Mouse (Mus musculus) skeletal muscle tissue, adult 2 months (tissue): Measurements from ENCODE around the gene Adprm.
"Not testable (repeated sequence)": the region's sequence is repeated elsewhere in the genome, so short reads cannot be mapped to it uniquely, and the experiment has no call there.

Source experiments
- DNase-seq: peaks from one replicate; pipeline ENCODE4 v3.0.0-alpha.2; 2012; ENCODE audit warnings: low read depth, low spot score

Adprm gene

GRCm38 (mm10) chr11:67023802-67024340 lies 28.5 kb downstream of the Adprm start:
- DNase-seq, result no peak

- not testable (repeated sequence) for DNase-seq
These were observed 29.2 kb downstream of the Adprm start for GRCm38 (mm10) chr11:67023191-67023590.

- no peak for DNase-seq
These were observed 29.9 kb downstream of the Adprm start for GRCm38 (mm10) chr11:67022354-67023115.

GRCm38 (mm10) chr11:67020948-67021347 lies 31.4 kb downstream of the Adprm start:
- peak; percentile 47 for DNase-seq

GRCm38 (mm10) chr11:67019711-67020475 lies 32.5 kb downstream of the Adprm start:
- no peak for DNase-seq

GRCm38 (mm10) chr11:67017801-67018591 lies 34.4 kb downstream of the Adprm start:
- DNase-seq, result peak; percentile 25

GRCm38 (mm10) chr11:67011635-67012034 lies 40.8 kb downstream of the Adprm start:
- no peak for DNase-seq

GRCm38 (mm10) chr11:67010430-67010829 lies 42.0 kb downstream of the Adprm start:
- DNase-seq, result no peak

- no peak for DNase-seq
These were observed 43.9 kb downstream of the Adprm start for GRCm38 (mm10) chr11:67008528-67008927.

- DNase-seq, result no peak
These were observed 44.4 kb downstream of the Adprm start for GRCm38 (mm10) chr11:67007961-67008360.

- no peak for DNase-seq
These were observed 49.5 kb downstream of the Adprm start for GRCm38 (mm10) chr11:67002911-67003310.

- DNase-seq, result no peak
These were observed 50.7 kb downstream of the Adprm start for GRCm38 (mm10) chr11:67001717-67002116.

GRCm38 (mm10) chr11:67000671-67001070 lies 51.7 kb downstream of the Adprm start:
- DNase-seq, result no peak

GRCm38 (mm10) chr11:66998467-66999403 lies 53.7 kb downstream of the Adprm start:
- DNase-seq, result no peak

- no peak for DNase-seq
These were observed 55.9 kb downstream of the Adprm start for GRCm38 (mm10) chr11:66996446-66996845.

GRCm38 (mm10) chr11:66993674-66994073 lies 58.7 kb downstream of the Adprm start:
- no peak for DNase-seq

- DNase-seq, result no peak
These were observed 60.2 kb downstream of the Adprm start for GRCm38 (mm10) chr11:66992150-66992549.
